Mouse (Mus musculus) testis, adult 10 weeks (tissue): ENCODE results near the gene Fam169b. TPM values are rescaled to one million over a fixed set of nuclear protein-coding genes. Genes with fewer than 3 reads are reported as not detected.

Experiments used
- polyA plus RNA-seq: library from polyadenylated mRNA; stranded (reverse); fragments of 350-450 nt; fragmentation: Illumina TruSeq; extraction: RNeasy Lipid Tissue Mini Kit (QIAGEN cat#74804); gene quantifications from one replicate; pipeline ENCODE4 v1.2.3, GENCODE M21; 2014; ENCODE audit warnings: low read depth, low replicate concordance

The Fam169b gene
- polyA plus RNA-seq: 0.42 TPM

DNA sequence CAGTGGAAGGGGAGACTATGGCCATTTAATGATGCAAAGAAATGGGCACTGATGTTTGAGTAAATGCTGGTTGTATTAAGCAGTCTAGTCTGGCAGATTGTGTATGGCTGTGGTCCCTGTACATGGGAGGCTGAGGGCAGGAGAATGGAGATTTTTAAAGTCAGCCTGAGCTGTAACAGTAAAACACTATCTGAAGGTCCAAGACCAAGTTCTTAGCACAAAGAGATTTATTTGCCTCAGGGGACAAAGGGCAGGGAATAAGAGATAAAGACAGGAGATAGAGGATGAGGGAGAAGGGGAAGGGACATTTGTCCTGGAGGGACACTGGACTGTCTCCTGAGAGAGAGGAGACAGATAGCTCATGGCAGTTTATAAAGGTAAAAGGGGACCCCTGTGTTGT is at the start of gene Fam169b:
Gene Fam169b (plus strand): TSS at position 325 of the 400 bp plus-strand sequence.

DNA sequence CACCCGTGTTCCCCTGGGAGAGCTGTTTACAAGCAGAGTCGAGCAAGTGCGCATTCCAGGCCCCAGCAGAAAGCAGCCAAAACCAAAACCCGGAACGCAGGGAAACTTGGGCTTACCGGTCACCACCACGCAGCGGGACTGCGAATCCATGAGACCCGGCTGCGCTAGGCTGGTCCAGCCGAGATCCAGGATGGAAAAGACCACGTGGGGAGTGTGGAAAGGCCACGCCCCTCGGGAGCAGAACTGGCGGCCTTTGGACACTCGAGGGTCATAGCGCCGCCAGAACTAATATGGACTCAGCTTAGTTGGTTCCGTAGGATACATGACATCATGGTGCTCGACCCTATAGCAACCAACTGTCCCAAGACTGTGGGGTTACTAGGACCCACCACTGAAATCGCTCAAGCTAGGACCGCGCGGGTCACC is 9.6 kb upstream of the Fam169b start, which contains the start of gene Pgpep1l:
Gene Pgpep1l (minus strand): TSS at position 206 of the 426 bp plus-strand sequence.

Other genes with a start within 250 kb of the Fam169b start
- 0.24 TPM for gene Pgpep1l, start 9.6 kb upstream of the Fam169b start, polyA plus RNA-seq